Comparison of ENCODE assay signal across 8 mouse cellular contexts in genomic region chr8:128491126-128492067, GRCm38 (mm10).
DNase-seq lines count a peak whose midpoint lies in the region; ATAC-seq and TF ChIP-seq lines count a peak whose summit lies in the region.

No protein-coding gene starts in this region.

- peak; percentile 56 for TF ChIP-seq CTCF in E14TG2a.4 (conservative IDR thresholded peaks at IDR 0.05; ENCODE audit: low read length)

- H3K27me3 ChIP-seq in E14TG2a.4 (ENCODE audit: insufficient read depth, low read length), result no peaks in the 10 kb centered on the region
- no peaks in the 10 kb centered on the region for H3K27me3 ChIP-seq in embryonic facial prominence, embryonic 14.5 days (replicated peaks; ENCODE audit: control insufficient read depth, insufficient read depth, low read length)
- H3K27me3 ChIP-seq in heart, embryonic 13.5 days (replicated peaks), result no peaks in the 10 kb centered on the region
- H3K27me3 ChIP-seq in kidney, embryonic 15.5 days, result no peaks in the 10 kb centered on the region
- H3K27me3 ChIP-seq in liver, embryonic 13.5 days, result no peaks in the 10 kb centered on the region

- WGBS in embryonic facial prominence, embryonic 14.5 days, result 45% methylated on average over 5 of the region's 5 CpGs
- WGBS in heart, embryonic 13.5 days, result 49% methylated on average over 5 of the region's 5 CpGs
- 33% methylated on average over 5 of the region's 5 CpGs for WGBS in kidney, embryonic 15.5 days
- WGBS in liver, embryonic 13.5 days (ENCODE audit: insufficient replicate concordance), result 35% methylated on average over 5 of the region's 5 CpGs

- ATAC-seq in embryonic facial prominence, embryonic 14.5 days (ENCODE audit: low read depth), result peak; percentile 84
- no peak for ATAC-seq in heart, embryonic 13.5 days (ENCODE audit: extremely low read depth, insufficient number of reproducible peaks, low FRiP score, low TSS enrichment)
- peak; percentile 53; the same call in 1 of the 2 replicates for ATAC-seq in kidney, embryonic 15.5 days (replicated peaks; ENCODE audit: low FRiP score)
- ATAC-seq in liver, embryonic 13.5 days (ENCODE audit: low read depth), result 0 out of 2 replicates have a peak, but pooled peaks have one; percentile 28

- H3K4me1 ChIP-seq in E14TG2a.4 (replicated peaks; ENCODE audit: low read depth, low read length), result no peaks in the 10 kb centered on the region
- H3K4me1 ChIP-seq in embryonic facial prominence, embryonic 14.5 days (ENCODE audit: control insufficient read depth, insufficient read depth, low read length), result no peaks in the 10 kb centered on the region
- H3K4me1 ChIP-seq in heart, embryonic 13.5 days, result peaks cover 36% of the 10 kb centered on the region
- peaks cover 49% of the 10 kb centered on the region for H3K4me1 ChIP-seq in kidney, embryonic 15.5 days
- peaks cover 9% of the 10 kb centered on the region for H3K4me1 ChIP-seq in liver, embryonic 13.5 days (replicated peaks)

- DNase-seq in adrenal gland, postnatal 10 days, result peak; percentile 78
- peak; percentile 90 for DNase-seq in embryonic facial prominence, embryonic 14.5 days (ENCODE audit: low spot score)
- DNase-seq in liver, embryonic 13.5 days, result peak; percentile 18
- DNase-seq in natural killer cell, adult 2 months (ENCODE audit: low spot score in 2 of 2), result peak; percentile 54 to 57
- DNase-seq in thymus, postnatal 25 days, result peak; percentile 74

- no peaks in the 10 kb centered on the region for H3K36me3 ChIP-seq in E14TG2a.4 (ENCODE audit: insufficient read depth, low read length)
- 0 out of 2 replicates have a peak, but pooled peaks cover 18% of the 10 kb centered on the region for H3K36me3 ChIP-seq in embryonic facial prominence, embryonic 14.5 days (ENCODE audit: control insufficient read depth, insufficient read depth, low read length)
- H3K36me3 ChIP-seq in heart, embryonic 13.5 days, result peaks cover 92% of the 10 kb centered on the region
- H3K36me3 ChIP-seq in kidney, embryonic 15.5 days, result peaks cover 47% of the 10 kb centered on the region
- no peaks in the 10 kb centered on the region for H3K36me3 ChIP-seq in liver, embryonic 13.5 days

- H3K9ac ChIP-seq in embryonic facial prominence, embryonic 14.5 days (ENCODE audit: low read depth, low read length), result no peak overlapping the region
- H3K9ac ChIP-seq in heart, embryonic 13.5 days, result no peak overlapping the region
- no peak overlapping the region for H3K9ac ChIP-seq in kidney, embryonic 15.5 days
- H3K9ac ChIP-seq in liver, embryonic 13.5 days, result no peak overlapping the region

- no peak overlapping the region for H3K4me2 ChIP-seq in embryonic facial prominence, embryonic 14.5 days (ENCODE audit: low read depth, low read length)
- H3K4me2 ChIP-seq in heart, embryonic 13.5 days, result no peak overlapping the region
- no peak overlapping the region for H3K4me2 ChIP-seq in kidney, embryonic 15.5 days
- no peak overlapping the region for H3K4me2 ChIP-seq in liver, embryonic 13.5 days

- H3K9me3 ChIP-seq in E14TG2a.4 (ENCODE audit: low read length), result no peaks in the 10 kb centered on the region
- no peaks in the 10 kb centered on the region for H3K9me3 ChIP-seq in embryonic facial prominence, embryonic 14.5 days (ENCODE audit: control insufficient read depth, low read length)
- no peaks in the 10 kb centered on the region for H3K9me3 ChIP-seq in heart, embryonic 13.5 days
- H3K9me3 ChIP-seq in kidney, embryonic 15.5 days (replicated peaks), result no peaks in the 10 kb centered on the region
- H3K9me3 ChIP-seq in liver, embryonic 13.5 days (replicated peaks), result no peaks in the 10 kb centered on the region

- H3K4me3 ChIP-seq in E14TG2a.4 (replicated peaks; ENCODE audit: low read length), result no peak overlapping the region
- H3K4me3 ChIP-seq in embryonic facial prominence, embryonic 14.5 days (ENCODE audit: low read depth, low read length), result no peak overlapping the region
- no peak overlapping the region for H3K4me3 ChIP-seq in heart, embryonic 13.5 days
- H3K4me3 ChIP-seq in kidney, embryonic 15.5 days (replicated peaks), result no peak overlapping the region
- no peak overlapping the region for H3K4me3 ChIP-seq in liver, embryonic 13.5 days (replicated peaks)

- H3K27ac ChIP-seq in embryonic facial prominence, embryonic 14.5 days (replicated peaks; ENCODE audit: low read depth, low read length), result no peak overlapping the region
- H3K27ac ChIP-seq in heart, embryonic 13.5 days (replicated peaks), result 0 out of 2 replicates have a peak overlapping the region, but pooled peaks have one; percentile 10
- H3K27ac ChIP-seq in kidney, embryonic 15.5 days, result peak overlapping the region; percentile 90
- H3K27ac ChIP-seq in liver, embryonic 13.5 days, result no peak overlapping the region

Comparison
In these comparisons a context has a peak if more than half of its experiments do, and no peak if none do; other contexts are left out.
1. DNase-seq: peak in every context shown above with its lines; median percentile 90 in embryonic facial prominence, embryonic 14.5 days; 78 in adrenal gland, postnatal 10 days; 74 in thymus, postnatal 25 days; 56 in natural killer cell, adult 2 months; 18 in liver, embryonic 13.5 days.
2. H3K27ac ChIP-seq: peak in heart, embryonic 13.5 days (single experiment) and kidney, embryonic 15.5 days (single experiment); none in embryonic facial prominence, embryonic 14.5 days (single experiment) and liver, embryonic 13.5 days (single experiment).